Mouse (Mus musculus) hindbrain, embryonic 15.5 days (tissue): ENCODE data around the gene Gja3. TPM values are rescaled to one million over a fixed set of nuclear protein-coding genes. Genes with fewer than 3 reads are reported as not detected.
"Not testable (repeated sequence)": the region's sequence is repeated elsewhere in the genome, so short reads cannot be mapped to it uniquely, and the experiment has no call there.

Source experiments
- ATAC-seq: fragments of 200-750 bp; cut with Nextera tagmentation; 2 replicates; pipeline ENCODE4 v1.8.0; 2017; ENCODE audit warnings: low read depth, moderate number of reproducible peaks, moderate TSS enrichment; ENCODE audit not compliant: low FRiP score
- H3K27ac ChIP-seq: fragments of 300-500 bp; sonication (generic); replicated peaks from 2 replicates; pipeline ENCODE4 v1.5.1; 2015; ENCODE audit warnings: mild to moderate bottlenecking, inconsistent platforms
- H3K27me3 ChIP-seq: fragments of 300-500 bp; sonication (generic); 2 replicates; pipeline ENCODE4 v1.6.1; 2015; ENCODE audit warnings: control low read depth, inconsistent platforms
- H3K36me3 ChIP-seq: fragments of 300-500 bp; sonication (generic); 2 replicates; pipeline ENCODE4 v1.6.1; 2015; ENCODE audit warnings: control low read depth, inconsistent platforms
- H3K4me1 ChIP-seq: fragments of 300-500 bp; sonication (generic); replicated peaks from 2 replicates; pipeline ENCODE4 v1.6.1; 2015; ENCODE audit warnings: control low read depth, inconsistent platforms
- H3K4me2 ChIP-seq: fragments of 300-500 bp; sonication (generic); 2 replicates; pipeline ENCODE4 v1.6.1; 2015; ENCODE audit warnings: moderate library complexity, mild to moderate bottlenecking, inconsistent platforms
- H3K4me3 ChIP-seq: fragments of 300-500 bp; sonication (generic); 2 replicates; pipeline ENCODE4 v1.5.1; 2015; ENCODE audit warnings: mild to moderate bottlenecking, inconsistent platforms
- H3K9ac ChIP-seq: fragments of 300-500 bp; sonication (generic); 2 replicates; pipeline ENCODE4 v1.6.1; 2015; ENCODE audit warnings: inconsistent platforms
- H3K9me3 ChIP-seq: fragments of 300-500 bp; sonication (generic); 2 replicates; pipeline ENCODE4 v1.6.1; 2016; ENCODE audit warnings: control low read depth, inconsistent platforms
- WGBS: fragments of 180-500 bp; shearing (Covaris S2); methylation state at CpG from one replicate; pipeline ENCODE4 v1.1.7; 2015; 5-methylcytosine and 5-hydroxymethylcytosine counted together
- polyA plus RNA-seq: library from polyadenylated mRNA; unstranded; fragments of >200 nt; fragmentation: Nextera tagmentation; extraction: Ambion mirVana; gene quantifications from 2 replicates; pipeline ENCODE4 v1.2.1, GENCODE M21; 2015

Gja3 gene
- polyA plus RNA-seq, 1 experiment from 2014 or later = 0.21 TPM

DNA sequence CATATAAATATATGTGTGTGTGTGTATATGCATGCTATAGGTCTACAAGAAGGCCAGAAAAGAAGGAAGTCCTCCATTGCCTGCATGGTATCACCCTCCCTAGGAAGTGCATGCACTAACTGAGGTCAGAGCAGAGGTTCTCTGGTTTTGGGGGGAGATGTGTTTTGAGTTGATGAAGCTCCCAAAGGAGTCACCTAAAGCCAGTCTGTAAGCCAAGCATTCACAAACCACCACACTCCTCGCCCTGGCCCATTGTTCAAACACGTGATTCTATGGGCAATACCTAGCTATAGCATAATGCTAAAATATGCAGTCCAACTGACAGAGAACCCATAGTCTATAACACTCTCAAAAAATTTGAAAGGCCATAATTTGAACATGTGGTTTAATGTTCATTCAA is 39.5 kb downstream of the Gja3 start:
- Histone ChIP-seq H3K9me3 (no peaks in the 10 kb centered on the region), H3K27ac (no peak overlapping the region), H3K9ac (no peak overlapping the region), H3K36me3 (no peaks in the 10 kb centered on the region), H3K4me1 (no peaks in the 10 kb centered on the region), H3K4me3 (no peak overlapping the region), H3K4me2 (no peak overlapping the region), H3K27me3 (no peaks in the 10 kb centered on the region)
- 88% methylated on average over 2 of the region's 2 CpGs for WGBS
- no peak for ATAC-seq

DNA sequence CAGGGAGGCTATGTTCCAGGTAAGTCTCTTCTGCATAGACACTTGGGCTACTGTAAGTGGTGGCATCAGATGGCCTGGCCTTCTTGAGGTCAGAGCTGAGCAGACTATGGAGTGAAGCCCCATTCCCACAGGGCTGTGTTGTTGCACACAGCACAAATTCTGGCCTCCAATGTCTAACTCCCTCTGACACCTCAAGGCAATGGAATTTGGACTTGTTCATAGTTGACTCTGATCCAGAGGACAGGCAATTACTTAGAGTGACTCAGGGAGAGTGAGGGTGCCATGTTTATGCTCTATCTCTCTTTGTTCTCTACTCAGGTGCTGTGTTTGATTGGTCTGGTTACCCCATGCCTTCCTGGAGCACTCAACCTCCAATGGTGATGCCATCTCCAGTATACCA is 41.1 kb downstream of the Gja3 start:
- not testable (repeated sequence) for H3K27ac ChIP-seq, H3K9me3 ChIP-seq, H3K27me3 ChIP-seq, H3K4me1 ChIP-seq, ATAC-seq, H3K4me2 ChIP-seq, H3K36me3 ChIP-seq, H3K9ac ChIP-seq, H3K4me3 ChIP-seq

DNA sequence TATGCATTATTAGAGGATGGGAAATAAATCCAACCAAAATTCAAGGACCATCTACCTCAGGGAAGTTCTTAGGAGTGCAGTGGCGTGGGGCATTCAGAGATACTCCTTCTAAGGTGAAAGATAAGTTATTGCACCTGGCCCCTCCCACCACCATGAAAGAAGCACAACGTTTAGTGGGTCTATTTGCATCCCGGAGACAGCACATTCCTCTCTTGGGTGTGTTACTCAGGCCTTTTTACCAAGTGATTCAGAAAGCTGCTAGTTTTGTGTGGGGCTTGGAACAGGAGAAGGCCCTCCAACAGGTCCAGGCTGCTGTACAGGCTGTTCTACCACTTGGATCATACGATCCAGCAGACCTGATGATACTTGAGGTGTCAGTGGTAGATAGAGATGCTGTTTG is 69.3 kb downstream of the Gja3 start:
- WGBS = 80% methylated on average over 4 of the region's 4 CpGs
- ATAC-seq = no peak
- no peaks in the 10 kb centered on the region for H3K36me3 ChIP-seq

More for the DNA sequence above, 69.3 kb downstream of the Gja3 start:
- H3K4me2 ChIP-seq = no peak overlapping the region
- H3K9ac ChIP-seq = no peak overlapping the region
- no peaks in the 10 kb centered on the region for H3K9me3 ChIP-seq
- no peak overlapping the region for H3K4me3 ChIP-seq
- no peak overlapping the region for H3K27ac ChIP-seq
- H3K27me3 ChIP-seq = no peaks in the 10 kb centered on the region
- no peaks in the 10 kb centered on the region for H3K4me1 ChIP-seq

Other genes starting within 250 kb of the Gja3 start
- gene Zmym5, start 246.4 kb downstream of the Gja3 start, polyA plus RNA-seq = 29.9 and 30.4 TPM in 2 replicates
- 47.5 and 56.7 TPM in 2 replicates for gene Zmym2, start 171.4 kb downstream of the Gja3 start, polyA plus RNA-seq
- gene Gjb2, start 46.6 kb upstream of the Gja3 start, polyA plus RNA-seq = 16.5 and 21.6 TPM in 2 replicates
- gene Gm4491, start 57.8 kb upstream of the Gja3 start, polyA plus RNA-seq = 0.26 TPM in 1 of 2 replicates, not detected in the other
- 21.0 and 27.7 TPM in 2 replicates for gene Gjb6, start 75.5 kb upstream of the Gja3 start, polyA plus RNA-seq